Mouse (Mus musculus): ENCODE data around the gene Ccdc12.
A peak's percentile ranks its signal among the peaks of the same experiment; 100 is the strongest.

The Ccdc12 gene

GRCm38 (mm10) chr9:110742295-110742950 is 86.1 kb downstream of the Ccdc12 start:
- no peak for DNase-seq (ENCODE audit: low spot score in 2 of 2)

- no peak for DNase-seq (ENCODE audit: low spot score in 2 of 2)
Observed at GRCm38 (mm10) chr9:110742951-110743455, 86.7 kb downstream of the Ccdc12 start.

DNA sequence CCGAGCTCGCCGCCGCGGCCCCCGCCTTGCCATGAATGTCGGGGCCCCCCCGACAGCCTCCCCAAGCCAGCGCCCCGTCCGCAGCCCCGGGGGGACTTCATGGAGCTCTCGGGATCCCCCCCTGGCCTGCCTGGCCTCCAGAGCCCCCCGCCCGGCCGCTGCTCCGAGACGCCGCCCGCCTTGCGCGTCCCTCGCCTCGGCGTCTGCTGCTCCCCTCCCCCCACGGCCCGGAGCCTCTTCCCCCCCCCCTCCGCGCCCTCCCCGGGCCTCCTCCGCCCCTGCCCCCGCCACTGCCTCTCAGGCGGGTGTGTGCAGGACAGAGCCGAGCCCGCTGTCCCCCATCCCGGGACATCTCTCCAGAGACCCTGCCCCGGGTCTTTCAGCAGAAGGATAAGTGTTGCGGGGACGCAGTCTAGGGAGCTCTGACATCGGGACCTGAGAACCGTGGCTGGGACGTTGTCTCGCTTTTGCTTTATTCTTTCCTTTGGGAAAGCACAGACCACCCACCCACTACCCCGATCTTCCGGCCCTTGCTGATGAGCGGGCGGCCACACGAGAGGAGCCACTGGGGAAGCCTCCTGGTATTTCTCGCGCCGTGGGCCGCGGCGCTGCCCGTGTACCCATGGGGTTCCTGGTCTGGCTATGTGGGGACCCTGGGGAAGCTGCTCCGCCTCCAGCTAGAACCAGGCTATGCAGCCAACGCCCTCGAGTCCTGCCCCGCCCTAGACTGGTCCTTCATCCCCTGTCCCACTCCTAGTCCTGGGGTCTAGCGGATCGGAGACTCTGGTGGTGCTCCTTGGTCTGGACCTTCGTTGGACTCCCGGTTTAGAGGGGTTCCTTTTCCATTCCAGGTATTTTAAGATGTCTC is 87.4 kb downstream of the Ccdc12 start:
- DNase-seq (ENCODE audit: low spot score in 2 of 2), result no peak

GRCm38 (mm10) chr9:110745752-110746151 is 89.4 kb downstream of the Ccdc12 start:
- no peak for DNase-seq (ENCODE audit: low spot score in 2 of 2)

- no peak for DNase-seq (ENCODE audit: low spot score in 2 of 2)
Observed at GRCm38 (mm10) chr9:110746238-110746637, 89.9 kb downstream of the Ccdc12 start.

DNA sequence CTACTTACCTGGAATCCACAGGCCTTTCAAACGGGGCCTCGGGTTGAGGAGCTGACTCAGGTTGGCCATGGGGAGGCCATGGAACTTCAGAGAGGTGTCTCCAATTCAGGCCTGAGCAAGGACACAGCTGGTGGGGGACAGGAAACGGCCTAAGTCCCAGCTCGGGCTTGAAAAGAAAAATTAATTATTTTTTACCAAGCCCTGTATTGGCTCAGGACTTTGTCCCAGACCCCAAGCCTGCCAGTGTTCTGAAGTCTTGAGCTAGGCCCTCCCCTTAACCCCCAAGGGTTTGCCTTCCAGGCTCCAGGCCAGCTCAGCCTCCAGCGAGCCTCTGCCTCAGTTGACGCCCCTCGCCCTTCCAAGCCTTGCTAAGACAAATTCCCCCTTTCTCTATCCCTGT is 90.7 kb downstream of the Ccdc12 start, which contains the start of gene Pth1r:
Gene Pth1r (minus strand): TSS at position 185 of the 400 bp plus-strand sequence.
- no peak for DNase-seq (ENCODE audit: low spot score in 2 of 2)

DNA sequence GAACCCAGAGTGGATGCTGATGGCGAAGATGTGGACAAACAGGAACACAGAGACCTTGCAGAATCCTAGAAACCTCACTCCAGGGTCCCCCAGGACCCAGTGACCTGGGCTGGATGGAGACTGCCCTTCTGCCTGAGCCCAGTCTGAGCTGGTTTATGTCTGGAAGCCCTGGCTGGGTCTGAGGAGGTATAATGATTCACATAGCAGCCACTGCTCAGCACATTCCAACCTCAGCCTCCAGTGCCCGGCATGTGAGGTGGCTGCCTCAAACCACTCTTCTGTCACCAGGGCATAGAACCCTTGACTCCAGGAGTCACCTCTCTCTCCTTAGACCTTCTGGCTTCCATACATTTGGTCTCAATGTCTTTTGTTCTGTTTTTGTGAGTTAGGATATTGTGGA is 92.1 kb downstream of the Ccdc12 start:
- no peak for DNase-seq (ENCODE audit: low spot score in 2 of 2)

DNA sequence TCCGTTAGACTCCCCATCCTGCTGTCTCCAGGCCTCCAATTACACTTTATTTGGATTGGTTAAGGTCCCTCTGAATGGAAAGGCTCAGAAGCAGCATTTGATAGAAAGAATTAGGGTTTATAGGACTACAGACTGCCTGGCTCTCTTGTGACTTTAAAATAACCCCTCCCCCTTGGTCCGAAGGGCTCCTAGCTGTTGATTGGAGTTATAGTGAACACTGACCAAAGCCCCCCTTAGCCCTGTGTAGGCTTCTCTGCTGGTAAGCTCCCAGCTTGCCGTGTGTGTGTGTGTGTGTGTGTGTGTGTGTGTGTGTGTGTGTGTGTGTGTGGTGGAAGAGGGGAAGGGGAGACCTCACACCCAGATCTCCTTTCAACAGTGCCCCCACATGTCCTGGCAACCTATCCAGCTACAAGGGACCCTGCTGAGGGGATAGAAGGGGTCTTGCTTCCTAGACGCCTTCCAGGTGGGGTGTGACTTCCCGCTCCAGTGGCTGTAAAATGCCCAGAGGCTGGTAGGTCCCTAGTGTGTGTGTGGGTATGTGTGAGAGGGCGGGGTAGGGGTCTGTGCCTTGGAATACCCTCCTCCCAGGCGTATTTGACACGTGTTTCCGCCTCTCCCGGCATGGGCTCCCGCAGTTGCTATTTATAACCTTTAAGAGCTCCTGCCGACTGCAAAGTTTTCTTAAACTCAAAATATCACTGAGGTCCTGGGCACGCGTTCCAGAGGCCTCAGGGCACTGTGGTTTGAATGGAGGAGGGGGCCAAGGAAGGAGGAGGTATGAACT is 94.3 kb downstream of the Ccdc12 start:
- DNase-seq (ENCODE audit: low spot score in 2 of 2), result no peak

GRCm38 (mm10) chr9:110751412-110751811 is 95.1 kb downstream of the Ccdc12 start:
- no peak for DNase-seq (ENCODE audit: low spot score in 2 of 2)

- DNase-seq (ENCODE audit: low spot score in 2 of 2), result no peak
Observed at GRCm38 (mm10) chr9:110752917-110753435, 96.7 kb downstream of the Ccdc12 start.

DNA sequence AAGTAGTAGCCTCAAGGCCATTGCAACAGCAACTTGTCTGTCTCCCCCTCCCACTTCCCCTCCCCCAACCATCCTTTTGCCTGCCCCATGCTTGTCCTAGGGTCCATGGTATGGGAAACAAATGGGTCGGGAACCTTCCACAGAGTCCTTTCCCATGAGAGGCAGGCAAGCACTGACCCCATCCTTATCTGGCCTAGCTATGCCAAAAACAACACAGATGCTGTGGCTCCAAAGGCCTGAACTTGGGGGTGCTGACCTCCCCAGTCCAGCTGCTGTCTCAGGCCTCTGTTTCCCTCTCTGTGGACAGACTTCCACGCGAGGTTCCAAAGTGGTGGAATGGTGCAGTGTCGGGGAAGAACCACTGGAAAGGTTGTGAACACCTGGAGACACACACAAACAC is 97.5 kb downstream of the Ccdc12 start:
- DNase-seq (ENCODE audit: low spot score in 2 of 2), result no peak

GRCm38 (mm10) chr9:110757816-110758215 is 101.5 kb downstream of the Ccdc12 start:
- DNase-seq (ENCODE audit: low spot score in 2 of 2), result no peak

GRCm38 (mm10) chr9:110758605-110759004 is 102.3 kb downstream of the Ccdc12 start:
- no peak for DNase-seq (ENCODE audit: low spot score in 2 of 2)

DNA sequence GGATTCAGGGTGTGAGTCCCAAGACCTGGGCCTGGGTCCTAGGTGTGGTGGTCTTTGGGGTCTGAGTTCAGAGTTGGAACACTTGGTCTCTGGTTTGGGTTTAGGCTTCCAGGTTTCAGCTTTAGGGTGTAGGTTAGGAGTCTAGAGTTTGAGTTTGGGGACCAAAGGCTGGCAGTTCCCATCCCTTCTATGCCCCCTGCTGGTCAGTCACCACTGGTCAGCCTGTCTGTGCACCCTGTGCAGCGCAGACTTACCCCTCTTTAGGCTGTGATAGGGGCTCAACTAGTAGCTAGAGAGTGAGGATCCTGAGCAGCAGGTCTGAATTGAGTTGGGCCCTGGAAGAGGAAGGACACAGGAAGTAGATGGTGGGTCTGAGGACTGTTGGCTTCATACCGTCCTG is 103.0 kb downstream of the Ccdc12 start:
- peak; percentile 33 to 36 for DNase-seq (ENCODE audit: low spot score in 2 of 2)

DNA sequence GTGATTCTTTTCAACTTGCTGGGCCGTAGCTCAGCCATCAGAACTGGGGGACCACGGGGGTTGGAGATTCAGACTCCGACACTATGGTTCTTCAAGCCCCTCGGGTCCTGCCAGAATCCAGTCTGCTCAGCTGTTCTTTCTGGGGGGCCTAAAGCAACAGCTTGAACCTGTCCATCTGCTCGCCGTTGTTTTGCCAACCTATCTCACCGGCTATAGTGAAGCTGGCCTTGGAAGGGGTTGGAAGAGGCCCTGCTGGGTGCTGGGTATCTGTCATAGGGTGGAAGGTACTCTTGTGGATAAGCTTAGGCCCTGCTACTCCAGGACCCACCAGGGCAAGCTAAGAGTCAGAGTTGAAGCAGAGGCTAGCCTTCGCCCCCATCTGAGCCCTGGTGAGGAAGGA is 104.6 kb downstream of the Ccdc12 start:
- DNase-seq (ENCODE audit: low spot score in 2 of 2), result no peak

Data from natural killer cell, adult 2 months (primary cell).